Mouse (Mus musculus): Measurements from ENCODE around the gene Rasl11b. TPM values are rescaled to one million over a fixed set of nuclear protein-coding genes. Genes with fewer than 3 reads are reported as not detected.
A peak's percentile ranks its signal among the peaks of the same experiment; 100 is the strongest.

The Rasl11b gene
- polyA plus RNA-seq, 1 experiment from 2014 or later, result 79.7 TPM

DNA sequence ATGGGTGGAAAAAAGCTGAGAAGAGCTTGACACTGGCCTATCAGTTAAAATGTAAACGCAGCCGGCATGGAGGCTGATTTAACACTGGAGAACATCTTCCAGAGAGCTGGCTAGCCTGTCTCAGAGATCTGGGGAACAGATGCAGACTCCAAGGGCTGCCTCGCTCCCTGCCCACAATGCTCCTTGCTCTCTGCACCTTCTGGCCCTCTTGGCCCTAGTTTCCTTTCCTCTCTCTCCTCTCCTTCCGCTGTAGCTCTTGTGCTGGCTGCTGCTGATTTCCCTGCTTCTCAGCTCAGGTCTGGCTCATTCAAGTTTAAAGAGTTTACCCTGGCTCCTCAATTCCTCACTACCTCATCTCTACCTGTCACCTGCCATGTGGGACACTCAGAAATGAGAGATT lies 14.6 kb downstream of the Rasl11b start:
- Histone ChIP-seq H3K27ac (replicated peaks) (peak overlapping the region; percentile 85; the same call in 1 of the 2 replicates), H3K4me1 (peaks cover 82% of the 10 kb centered on the region), H3K9ac (no peak overlapping the region), H3K36me3 (no peaks in the 10 kb centered on the region), H3K27me3 (replicated peaks) (no peaks in the 10 kb centered on the region), H3K4me2 (no peak overlapping the region), H3K4me3 (no peak overlapping the region), H3K9me3 (no peaks in the 10 kb centered on the region)
- 76% methylated on average over 4 of the region's 4 CpGs for WGBS
- ATAC-seq (ENCODE audit: extremely low read depth, insufficient number of reproducible peaks, low FRiP score, low TSS enrichment), result no peak

DNA sequence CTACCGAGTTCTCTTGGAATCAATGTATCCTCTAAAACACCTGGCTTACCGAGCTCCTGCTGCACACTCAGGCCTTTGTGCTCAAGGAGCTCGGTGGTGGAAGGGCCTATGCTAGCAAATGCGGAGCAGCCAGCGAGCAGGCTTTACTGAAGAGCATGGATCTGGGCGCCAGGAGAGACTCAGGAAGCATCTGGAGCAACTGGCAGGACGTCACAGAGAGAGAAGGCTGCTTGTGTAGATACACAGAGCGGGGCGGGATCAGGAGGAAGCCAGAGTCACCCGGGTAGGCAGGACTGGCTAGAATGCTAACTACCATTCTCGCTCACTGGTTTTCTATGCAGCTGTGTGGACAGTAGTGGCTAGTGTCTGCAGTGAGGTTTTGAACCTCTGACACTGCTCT lies 16.3 kb downstream of the Rasl11b start:
- WGBS, result 59% methylated on average over 11 of the region's 11 CpGs
- Histone ChIP-seq H3K4me2 (no peak overlapping the region), H3K9ac (peak overlapping the region; percentile 52; the same call in 1 of the 2 replicates), H3K9me3 (no peaks in the 10 kb centered on the region), H3K27me3 (replicated peaks) (no peaks in the 10 kb centered on the region), H3K36me3 (no peaks in the 10 kb centered on the region), H3K4me3 (no peak overlapping the region), H3K4me1 (peaks cover 74% of the 10 kb centered on the region), H3K27ac (replicated peaks) (0 out of 2 replicates have a peak overlapping the region, but pooled peaks have one; percentile 12)
- ATAC-seq (ENCODE audit: extremely low read depth, insufficient number of reproducible peaks, low FRiP score, low TSS enrichment), result no peak

DNA sequence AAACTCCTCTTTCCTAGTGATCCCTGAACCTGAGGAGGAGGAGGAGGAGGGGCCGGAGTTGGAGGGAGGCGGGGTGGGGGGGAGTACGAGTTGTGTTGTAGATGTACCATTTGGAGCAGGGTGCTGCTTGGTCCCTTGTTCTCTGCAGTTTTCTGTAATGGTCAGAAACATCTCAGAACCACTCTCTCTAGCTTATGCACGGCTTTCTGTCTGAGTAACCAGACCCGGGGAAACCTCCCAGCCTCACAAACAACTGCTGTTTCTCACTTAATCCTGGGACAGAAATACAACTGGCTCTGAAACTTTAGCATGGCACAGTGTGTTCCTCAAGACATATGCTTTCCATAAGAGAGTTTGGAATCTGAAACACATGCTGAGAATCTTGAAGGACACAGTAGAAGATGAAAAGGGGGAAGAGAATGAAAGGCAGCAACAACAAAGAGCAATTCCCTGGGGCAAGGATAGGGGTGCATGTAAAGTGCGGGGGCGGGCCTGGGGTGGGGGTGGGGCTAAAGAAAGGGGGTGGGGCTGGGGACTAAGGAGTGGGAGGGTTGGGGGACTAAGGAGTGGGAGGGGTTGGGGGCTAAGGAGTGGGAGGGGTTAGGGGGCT lies 19.5 kb downstream of the Rasl11b start:
- H3K4me2 ChIP-seq, result no peak overlapping the region
- ATAC-seq (ENCODE audit: extremely low read depth, insufficient number of reproducible peaks, low FRiP score, low TSS enrichment), result no peak
- H3K9me3 ChIP-seq, result no peaks in the 10 kb centered on the region
- peak overlapping the region; percentile 13; the same call in 1 of the 2 replicates for H3K27ac ChIP-seq (replicated peaks)
- H3K9ac ChIP-seq, result no peak overlapping the region
- H3K27me3 ChIP-seq (replicated peaks), result no peaks in the 10 kb centered on the region
- peaks cover 43% of the 10 kb centered on the region for H3K4me1 ChIP-seq
- no peak overlapping the region for H3K4me3 ChIP-seq
- no peaks in the 10 kb centered on the region for H3K36me3 ChIP-seq
- 20% methylated on average over 7 of the region's 7 CpGs for WGBS

DNA sequence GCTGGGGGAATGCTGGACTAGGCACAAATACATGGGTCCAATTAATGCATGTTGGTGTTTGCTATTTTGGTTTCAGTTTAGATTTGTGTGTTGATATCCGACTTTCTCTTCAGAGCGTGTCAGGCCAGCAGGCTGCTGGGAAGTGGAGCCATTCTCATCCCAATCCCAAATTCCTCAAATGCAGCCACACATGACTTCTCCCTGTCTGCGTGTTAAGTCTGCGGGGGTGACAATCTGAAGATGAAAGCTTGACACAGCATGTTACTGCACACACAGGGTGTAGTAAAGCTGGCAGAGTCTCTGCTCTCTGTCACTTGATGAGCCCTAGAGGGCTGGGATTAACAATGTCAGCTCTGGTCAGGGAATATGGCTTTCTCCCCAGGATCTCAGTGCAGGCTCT lies 20.0 kb downstream of the Rasl11b start:
- Histone ChIP-seq H3K9me3 (no peaks in the 10 kb centered on the region), H3K4me1 (peaks cover 40% of the 10 kb centered on the region), H3K4me3 (no peak overlapping the region), H3K9ac (peak overlapping the region; percentile 60; the same call in 1 of the 2 replicates), H3K4me2 (no peak overlapping the region), H3K27ac (replicated peaks) (no peak overlapping the region), H3K27me3 (replicated peaks) (no peaks in the 10 kb centered on the region), H3K36me3 (no peaks in the 10 kb centered on the region)
- WGBS, result 40% methylated on average over 4 of the region's 4 CpGs
- no peak for ATAC-seq (ENCODE audit: extremely low read depth, insufficient number of reproducible peaks, low FRiP score, low TSS enrichment)

DNA sequence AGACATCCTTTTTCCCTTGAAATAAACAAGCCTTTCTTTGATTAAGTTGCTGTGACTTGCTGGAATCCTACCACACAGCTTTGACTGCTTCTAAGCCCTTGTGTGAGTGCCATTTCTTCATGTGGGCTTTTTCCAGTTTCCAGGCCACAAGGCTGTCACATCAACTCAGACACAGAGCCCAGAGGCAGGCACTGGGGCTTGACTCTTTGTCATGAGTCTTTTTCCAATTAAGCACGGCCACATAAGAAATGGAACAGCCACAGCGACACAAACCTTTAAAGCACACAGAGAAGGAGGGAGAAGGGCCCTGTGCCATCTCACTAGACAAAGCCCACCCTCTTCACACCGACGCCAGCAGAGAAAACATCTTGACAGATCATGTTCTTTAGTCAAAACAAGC lies 23.4 kb downstream of the Rasl11b start:
- ATAC-seq (ENCODE audit: extremely low read depth, insufficient number of reproducible peaks, low FRiP score, low TSS enrichment), result no peak
- Histone ChIP-seq H3K27me3 (replicated peaks) (no peaks in the 10 kb centered on the region), H3K4me3 (no peak overlapping the region), H3K4me1 (peaks cover 17% of the 10 kb centered on the region), H3K4me2 (no peak overlapping the region), H3K36me3 (no peaks in the 10 kb centered on the region), H3K27ac (replicated peaks) (no peak overlapping the region), H3K9ac (no peak overlapping the region), H3K9me3 (no peaks in the 10 kb centered on the region)
- WGBS, result 71% methylated on average over 4 of the region's 4 CpGs

DNA sequence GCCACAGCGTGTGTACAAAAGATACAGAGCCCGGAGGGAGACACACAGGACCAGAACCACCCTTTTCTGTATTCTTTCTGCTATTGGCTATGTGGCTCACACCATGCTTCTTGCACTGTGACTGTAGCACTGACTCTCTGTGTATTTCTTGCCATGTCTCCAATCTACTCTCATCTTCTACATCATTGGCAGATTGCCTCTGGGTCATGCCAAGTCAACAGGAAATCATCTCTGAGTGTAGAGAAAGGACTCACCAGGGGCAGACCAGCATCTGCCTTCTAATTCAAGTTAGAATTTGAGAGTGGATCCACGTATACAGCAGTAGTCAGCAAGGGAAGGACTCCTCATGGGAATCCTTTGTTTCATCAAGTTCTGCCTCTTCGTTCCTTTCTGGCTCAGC lies 27.5 kb downstream of the Rasl11b start:
- 78% methylated on average over 4 of the region's 4 CpGs for WGBS

DNA sequence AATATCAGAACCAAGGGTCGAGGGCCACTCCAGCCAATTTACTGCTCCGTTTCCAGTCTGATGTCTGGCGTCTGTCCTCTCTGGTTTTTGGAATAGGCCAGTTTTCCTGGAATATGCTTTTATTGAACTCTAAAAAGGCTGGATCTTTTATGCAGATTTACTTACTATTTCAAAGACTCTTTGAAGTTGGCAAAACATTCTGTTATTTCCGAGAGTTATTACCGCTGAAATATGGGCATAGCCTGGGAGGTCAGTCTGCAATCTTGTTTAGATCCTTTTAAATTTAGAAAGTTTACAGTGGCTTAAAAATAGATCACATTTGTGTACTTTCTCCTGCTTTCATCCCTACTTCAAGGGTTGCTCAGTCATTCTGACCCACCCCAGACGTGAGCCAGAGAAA lies 29.4 kb downstream of the Rasl11b start:
- no peak overlapping the region for H3K4me2 ChIP-seq
- no peaks in the 10 kb centered on the region for H3K36me3 ChIP-seq
- H3K27me3 ChIP-seq (replicated peaks), result no peaks in the 10 kb centered on the region
- no peak for ATAC-seq (ENCODE audit: extremely low read depth, insufficient number of reproducible peaks, low FRiP score, low TSS enrichment)
- H3K27ac ChIP-seq (replicated peaks), result no peak overlapping the region
- H3K9ac ChIP-seq, result no peak overlapping the region
- 79% methylated on average over 6 of the region's 6 CpGs for WGBS
- no peaks in the 10 kb centered on the region for H3K9me3 ChIP-seq
- no peak overlapping the region for H3K4me3 ChIP-seq
- H3K4me1 ChIP-seq, result peaks cover 9% of the 10 kb centered on the region

More for the DNA sequence above, 27.5 kb downstream of the Rasl11b start:
- Histone ChIP-seq H3K9me3 (no peaks in the 10 kb centered on the region), H3K4me3 (no peak overlapping the region), H3K9ac (no peak overlapping the region), H3K27me3 (replicated peaks) (no peaks in the 10 kb centered on the region), H3K4me2 (no peak overlapping the region), H3K27ac (replicated peaks) (no peak overlapping the region), H3K36me3 (no peaks in the 10 kb centered on the region), H3K4me1 (0 out of 2 replicates have a peak, but pooled peaks cover 3% of the 10 kb centered on the region)
- no peak for ATAC-seq (ENCODE audit: extremely low read depth, insufficient number of reproducible peaks, low FRiP score, low TSS enrichment)

DNA sequence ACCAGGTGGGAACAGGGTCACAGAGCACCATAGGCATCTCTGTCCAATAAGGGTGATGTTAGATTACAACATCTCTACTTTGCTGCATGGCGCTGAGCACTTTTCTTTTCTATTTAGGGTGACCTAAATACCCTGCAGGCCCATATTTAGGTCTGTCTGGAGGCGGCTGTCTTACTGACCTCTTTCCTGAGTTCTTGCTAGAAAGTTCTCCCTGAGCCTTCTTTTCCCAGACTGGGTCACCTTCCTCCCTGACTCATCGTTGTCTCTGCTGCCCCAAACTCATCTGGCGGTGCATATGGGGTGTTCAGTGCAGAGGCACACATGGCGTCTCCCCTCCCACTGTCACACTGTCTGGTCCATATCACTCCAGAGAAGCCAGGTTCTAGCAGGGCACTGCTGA lies 31.1 kb downstream of the Rasl11b start:
- no peak for ATAC-seq (ENCODE audit: extremely low read depth, insufficient number of reproducible peaks, low FRiP score, low TSS enrichment)
- no peak overlapping the region for H3K27ac ChIP-seq (replicated peaks)
- H3K9ac ChIP-seq, result no peak overlapping the region
- H3K4me1 ChIP-seq, result peaks cover 21% of the 10 kb centered on the region
- H3K9me3 ChIP-seq, result no peaks in the 10 kb centered on the region
- 76% methylated on average over 5 of the region's 5 CpGs for WGBS
- no peak overlapping the region for H3K4me3 ChIP-seq
- no peaks in the 10 kb centered on the region for H3K36me3 ChIP-seq
- no peak overlapping the region for H3K4me2 ChIP-seq
- H3K27me3 ChIP-seq (replicated peaks), result no peaks in the 10 kb centered on the region

DNA sequence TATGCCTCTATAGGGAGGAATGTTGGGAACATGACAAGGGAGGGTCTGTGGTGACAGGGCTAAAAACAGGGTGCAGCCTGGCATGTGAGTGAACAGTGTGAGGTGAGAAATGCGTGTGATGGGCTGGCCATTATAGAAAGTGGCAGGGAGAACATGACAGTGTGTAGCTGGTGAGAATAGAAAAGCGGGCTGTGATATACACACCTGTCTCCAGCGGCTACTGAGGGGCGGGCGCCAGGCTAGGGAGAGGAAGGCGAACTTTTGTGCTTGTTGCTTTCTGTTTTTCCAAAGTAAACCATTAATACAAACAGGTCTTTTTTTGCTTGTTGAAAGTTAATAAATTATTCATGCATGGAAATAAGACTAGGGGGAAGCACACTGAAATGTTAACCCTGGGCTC lies 32.3 kb downstream of the Rasl11b start:
- Histone ChIP-seq H3K4me2 (no peak overlapping the region), H3K36me3 (no peaks in the 10 kb centered on the region)
- no peak for ATAC-seq (ENCODE audit: extremely low read depth, insufficient number of reproducible peaks, low FRiP score, low TSS enrichment)

DNA sequence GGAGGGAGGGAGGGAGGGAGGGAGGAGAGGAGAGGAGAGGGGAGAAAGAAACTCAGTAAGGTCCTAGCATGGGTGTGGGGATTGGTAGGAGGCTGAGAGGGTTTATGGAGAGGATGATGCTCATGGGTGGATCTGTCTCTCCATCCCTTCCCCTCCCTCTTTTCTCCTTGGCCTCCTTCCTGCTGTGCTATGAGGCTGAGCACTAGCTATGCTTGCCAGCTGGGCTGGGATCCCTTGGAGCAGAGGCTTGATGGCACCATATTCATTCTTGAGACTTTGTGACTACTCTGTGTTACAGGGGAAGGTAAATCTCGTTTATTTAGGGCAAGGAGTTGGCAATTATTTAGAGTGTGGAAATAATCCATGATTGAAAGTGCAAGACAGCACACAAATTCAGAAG lies 33.9 kb downstream of the Rasl11b start:
- Histone ChIP-seq H3K27me3 (replicated peaks) (no peaks in the 10 kb centered on the region), H3K36me3 (no peaks in the 10 kb centered on the region), H3K27ac (replicated peaks) (no peak overlapping the region), H3K4me3 (no peak overlapping the region), H3K9ac (no peak overlapping the region), H3K4me1 (peaks cover 25% of the 10 kb centered on the region), H3K4me2 (no peak overlapping the region), H3K9me3 (no peaks in the 10 kb centered on the region)
- 64% methylated on average over 1 of the region's 1 CpGs for WGBS
- ATAC-seq (ENCODE audit: extremely low read depth, insufficient number of reproducible peaks, low FRiP score, low TSS enrichment), result no peak

More for the DNA sequence above, 32.3 kb downstream of the Rasl11b start:
- 91% methylated on average over 6 of the region's 6 CpGs for WGBS
- no peaks in the 10 kb centered on the region for H3K27me3 ChIP-seq (replicated peaks)
- H3K9me3 ChIP-seq, result no peaks in the 10 kb centered on the region
- no peak overlapping the region for H3K4me3 ChIP-seq
- H3K27ac ChIP-seq (replicated peaks), result no peak overlapping the region
- peaks cover 25% of the 10 kb centered on the region for H3K4me1 ChIP-seq
- H3K9ac ChIP-seq, result no peak overlapping the region

DNA sequence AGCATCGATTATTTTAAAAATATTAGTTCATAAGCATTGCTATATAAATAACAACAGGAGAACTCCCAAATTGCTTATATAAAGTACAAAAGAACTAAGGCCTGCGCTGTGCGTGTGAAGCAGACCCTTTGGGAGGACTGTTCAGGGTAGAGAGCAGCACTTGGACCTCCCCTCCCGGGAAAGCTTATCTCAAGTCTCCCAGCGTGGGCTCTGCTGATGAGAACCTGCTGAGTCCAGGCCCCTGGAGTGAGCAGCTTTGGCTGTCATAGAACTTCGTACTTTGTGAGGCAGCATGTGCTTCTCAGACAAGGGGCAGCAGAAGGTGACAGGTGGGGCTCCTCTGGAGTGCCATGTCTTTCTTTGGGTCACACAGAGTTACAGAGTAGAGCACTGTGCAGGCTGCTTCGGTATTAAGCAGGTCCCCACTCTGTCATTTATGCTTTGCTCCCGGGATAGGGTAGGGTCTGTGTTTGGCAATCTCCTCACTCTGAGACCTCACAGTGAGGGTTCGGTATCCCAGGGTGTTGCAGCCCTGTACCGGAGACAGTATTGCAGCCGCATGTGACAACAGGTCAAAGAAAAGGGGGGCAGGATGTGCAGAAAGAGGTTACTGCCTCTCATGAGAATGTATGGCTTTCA lies 34.8 kb downstream of the Rasl11b start:
- peak overlapping the region; percentile 24; the same call in 1 of the 2 replicates for H3K4me2 ChIP-seq
- H3K4me3 ChIP-seq, result no peak overlapping the region
- 25% methylated on average over 11 of the region's 11 CpGs for WGBS
- H3K9ac ChIP-seq, result peak overlapping the region; percentile 41; the same call in 1 of the 2 replicates
- no peaks in the 10 kb centered on the region for H3K9me3 ChIP-seq
- H3K27me3 ChIP-seq (replicated peaks), result no peaks in the 10 kb centered on the region
- H3K36me3 ChIP-seq, result no peaks in the 10 kb centered on the region
- H3K27ac ChIP-seq (replicated peaks), result peak overlapping the region; percentile 72
- ATAC-seq (ENCODE audit: extremely low read depth, insufficient number of reproducible peaks, low FRiP score, low TSS enrichment), result no peak
- peaks cover 25% of the 10 kb centered on the region for H3K4me1 ChIP-seq

DNA sequence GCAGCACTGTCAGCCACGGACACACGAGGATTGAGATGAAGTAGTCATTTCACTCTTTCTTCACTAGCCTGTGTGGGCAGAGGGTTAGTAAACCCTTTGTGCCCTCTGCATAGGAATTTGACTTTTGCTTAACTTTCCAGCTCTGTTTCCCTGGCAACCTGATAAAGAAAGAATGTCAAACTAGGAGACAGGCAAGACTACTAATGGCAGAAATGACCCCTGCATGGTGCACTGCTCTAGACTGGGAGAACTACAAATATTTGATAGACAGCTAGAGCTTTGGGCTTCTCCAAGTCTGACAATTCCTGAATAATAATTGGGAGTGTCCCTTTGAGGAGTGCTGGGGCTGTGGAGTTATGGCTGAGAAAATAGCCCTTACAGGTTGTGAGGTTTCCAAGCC lies 35.4 kb downstream of the Rasl11b start:
- Histone ChIP-seq H3K4me3 (no peak overlapping the region), H3K27ac (replicated peaks) (peak overlapping the region; percentile 72), H3K9me3 (no peaks in the 10 kb centered on the region), H3K27me3 (replicated peaks) (no peaks in the 10 kb centered on the region), H3K36me3 (no peaks in the 10 kb centered on the region), H3K9ac (peak overlapping the region; percentile 41; the same call in 1 of the 2 replicates), H3K4me1 (peaks cover 26% of the 10 kb centered on the region), H3K4me2 (peak overlapping the region; percentile 24)
- 22% methylated on average over 2 of the region's 2 CpGs for WGBS
- ATAC-seq (ENCODE audit: extremely low read depth, insufficient number of reproducible peaks, low FRiP score, low TSS enrichment), result no peak
